Comparison of ENCODE assay signal across 10 mouse cellular contexts in genomic region chr17:28834676-28835075, GRCm38 (mm10). TPM values are rescaled to one million over a fixed set of nuclear protein-coding genes. Genes with fewer than 3 reads are reported as not detected.
DNase-seq lines count a peak whose midpoint lies in the region; ATAC-seq and TF ChIP-seq lines count a peak whose summit lies in the region.
"Had no signal": no experiment of that assay in that cellular context is flagged by ENCODE, and none has a peak within 500 bp of the region (broad histone marks: within the 10 kb centered on the region; RNA-seq: fewer than 3 reads in every experiment).

No protein-coding gene starts in this region.

- peaks cover 26% of the 10 kb centered on the region for H3K36me3 ChIP-seq in lung, postnatal 0 days (ENCODE audit: insufficient read depth, low read length)
- peaks cover 45% of the 10 kb centered on the region for H3K36me3 ChIP-seq in forebrain, embryonic 15.5 days

- intact Hi-C loops in gastrocnemius, adult 2 months (cut with DNase I): no loop called here
- intact Hi-C loops in heart, postnatal 10 days (cut with DNase I): no loop called here

- TF ChIP-seq CTCF in gastrocnemius, adult 2 months (IDR thresholded peaks at IDR 0.05): peak; percentile 34; the same call in 1 of the 2 replicates
- no peak for TF ChIP-seq CTCF in lung, postnatal 0 days (IDR thresholded peaks at IDR 0.05)

- TF ChIP-seq EP300 in lung, postnatal 0 days (IDR thresholded peaks at IDR 0.05): 0 out of 2 replicates have a peak, but pooled peaks have one; percentile 6

- no peak overlapping the region for H3K4me2 ChIP-seq in lung, postnatal 0 days (replicated peaks; ENCODE audit: low read depth, low read length)
- H3K4me2 ChIP-seq in forebrain, embryonic 15.5 days (replicated peaks): no peak overlapping the region

- H3K27ac ChIP-seq in gastrocnemius, adult 2 months: no peak overlapping the region
- 0 out of 2 replicates have a peak overlapping the region, but pooled peaks have one; percentile 43 for H3K27ac ChIP-seq in lung, postnatal 0 days (ENCODE audit: low read length)
- no peak overlapping the region for H3K27ac ChIP-seq in forebrain, embryonic 15.5 days (replicated peaks)

- no peak overlapping the region for H3K9ac ChIP-seq in lung, postnatal 0 days (replicated peaks; ENCODE audit: low read depth)
- no peak overlapping the region for H3K9ac ChIP-seq in forebrain, embryonic 15.5 days (replicated peaks)

- H3K27me3 ChIP-seq in lung, postnatal 0 days (replicated peaks; ENCODE audit: insufficient read depth, low read length): no peaks in the 10 kb centered on the region
- H3K27me3 ChIP-seq in forebrain, embryonic 15.5 days: no peaks in the 10 kb centered on the region

- H3K4me1 ChIP-seq in lung, postnatal 0 days (ENCODE audit: insufficient read depth, low read depth, low read length): no peaks in the 10 kb centered on the region
- H3K4me1 ChIP-seq in forebrain, embryonic 15.5 days: no peaks in the 10 kb centered on the region

- peak; percentile 70 for ATAC-seq in lung, postnatal 0 days
- no peak for ATAC-seq in forebrain, embryonic 15.5 days (replicated peaks)
- ATAC-seq: forebrain, embryonic 14.5 days had no signal

- 61% methylated on average over 10 of the region's 10 CpGs for WGBS in lung, postnatal 0 days
- WGBS in forebrain, embryonic 15.5 days: 90% methylated on average over 10 of the region's 10 CpGs

- H3K9me3 ChIP-seq in lung, postnatal 0 days (ENCODE audit: low read length): no peaks in the 10 kb centered on the region
- H3K9me3 ChIP-seq in forebrain, embryonic 15.5 days: no peaks in the 10 kb centered on the region

- DNase-seq in gastrocnemius, adult 2 months: peak; percentile 56
- no peak for DNase-seq in gastrocnemius, postnatal 4 days (ENCODE audit: low spot score in 2 of 2)
- DNase-seq in A20 (ENCODE audit: low read depth, low spot score): peak; percentile 70
- peak; percentile 24 to 31 for DNase-seq in heart, postnatal 10 days
- peak; percentile 49 for DNase-seq in lung, postnatal 0 days (ENCODE audit: low spot score)
- DNase-seq in cerebellum, adult 9-10 months: no peak
- no peak for DNase-seq in layer of hippocampus, adult 11-12 months (ENCODE audit: low spot score)

- no peak overlapping the region for H3K4me3 ChIP-seq in gastrocnemius, adult 2 months
- no peak overlapping the region for H3K4me3 ChIP-seq in lung, postnatal 0 days (ENCODE audit: low read depth, low read length)
- H3K4me3 ChIP-seq in forebrain, embryonic 15.5 days: no peak overlapping the region

RNA-seq across cellular contexts. Expression of gene Pnpla1, which starts 23.5 kb away (rescaled TPM):
- total RNA-seq in gastrocnemius, adult 2 months (2021): not detected
- total RNA-seq in gastrocnemius, postnatal 4 days (2021): not detected
- total RNA-seq in heart, postnatal 10 days (2021): not detected
- 0.04 TPM in 1 of 2 replicates, not detected in the other for polyA plus RNA-seq in lung, postnatal 0 days (2015; fragmentation: Nextera tagmentation; extraction: Ambion mirVana)
- polyA plus RNA-seq in forebrain, embryonic 15.5 days (2015; fragmentation: Nextera tagmentation; extraction: Ambion mirVana): not detected in 2 replicates
- polyA plus RNA-seq: forebrain, embryonic 14.5 days; limb, embryonic 11.5 days had no signal

RNA-seq across cellular contexts. Expression of gene Brpf3, which starts 33.8 kb away (rescaled TPM):
- total RNA-seq in gastrocnemius, adult 2 months (2021): 10 to 100 TPM; 15.5 to 16.2 TPM
- 10 to 100 TPM; 23.1 to 24.6 TPM for total RNA-seq in gastrocnemius, postnatal 4 days (2021)
- total RNA-seq in heart, postnatal 10 days (2021): 10 to 100 TPM; 15.2 to 22.3 TPM
- 6.0 and 6.2 TPM in 2 replicates for polyA plus RNA-seq in lung, postnatal 0 days (2015; fragmentation: Nextera tagmentation; extraction: Ambion mirVana)
- polyA plus RNA-seq in forebrain, embryonic 15.5 days (2015; fragmentation: Nextera tagmentation; extraction: Ambion mirVana): 8.0 TPM in 2 replicates

Comparison
In these comparisons a context has a peak if more than half of its experiments do, and no peak if none do; other contexts are left out.
1. DNase-seq: peak in gastrocnemius, adult 2 months (single experiment), A20 (single experiment), heart, postnatal 10 days (2 of 2) and lung, postnatal 0 days (single experiment); none in gastrocnemius, postnatal 4 days (0 of 2), cerebellum, adult 9-10 months (single experiment) and layer of hippocampus, adult 11-12 months (single experiment).